Mouse (Mus musculus) heart, postnatal 14 days (tissue): ENCODE measurements around the gene Sgcg. TPM values are rescaled to one million over a fixed set of nuclear protein-coding genes. Genes with fewer than 3 reads are reported as not detected.

Experiments used
- DNase-seq, 2 experiments: peaks; one replicate each; pipeline ENCODE4 v3.0.0; 2021 to 2022
- intact Hi-C: fragments of 180-260 bp; cut with DNase I; formaldehyde crosslinking; loops from one replicate; pipeline ENCODE4 v1.15.1; 2025
- long read RNA-seq, 2 experiments: library from polyadenylated mRNA; stranded (forward); transcript quantifications; one replicate each; pipeline ENCODE4 v2.0.0; 2021
- total RNA-seq, 2 experiments: library from RNA; stranded (reverse); gene quantifications; 2 replicates each; pipeline ENCODE4 v1.2.3; 2021

The Sgcg gene
- total RNA-seq = 100 to 1,000 TPM; 199 to 202 TPM
- long read RNA-seq, experiment 1, transcript Sgcg-201 (8 exons, 3,515 nt) = major isoform, 388 of 440 reads
- long read RNA-seq, experiment 1, partial matches to known transcripts = 27 of 440 reads
- long read RNA-seq, experiment 1, other reads (novel, unspliced or antisense) = 25 of 440 reads
- long read RNA-seq, experiment 2, transcript Sgcg-201 (8 exons, 3,515 nt) = major isoform, 289 of 342 reads
- long read RNA-seq, experiment 2, partial matches to known transcripts = 25 of 342 reads
- long read RNA-seq, experiment 2, other reads (novel, unspliced or antisense) = 28 of 342 reads

DNA sequence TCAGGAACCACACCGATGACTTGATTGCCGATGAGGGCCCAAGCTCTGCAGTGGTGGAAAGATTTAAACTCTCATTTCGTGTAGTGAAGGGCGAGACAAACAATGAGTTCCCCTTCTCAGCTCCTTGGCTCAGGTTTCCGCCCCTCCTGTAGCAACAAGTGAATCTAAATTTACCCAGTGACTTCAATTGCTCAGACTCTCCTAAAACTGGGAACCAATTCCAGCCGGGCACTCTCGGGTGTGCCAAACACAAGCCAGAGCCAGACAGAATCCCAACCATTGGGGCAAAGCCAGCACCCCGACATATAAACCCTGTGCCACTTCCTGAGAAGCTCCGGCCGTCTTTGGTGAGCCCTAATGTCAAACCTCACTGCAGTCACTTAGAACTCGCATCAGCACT is at the start of gene Sgcg:
Sgcg (minus strand) TSS at position 139 of the 400 bp plus-strand sequence.
- intact Hi-C loops = no loop called here
- DNase-seq = peak; percentile 50 to 71

DNA sequence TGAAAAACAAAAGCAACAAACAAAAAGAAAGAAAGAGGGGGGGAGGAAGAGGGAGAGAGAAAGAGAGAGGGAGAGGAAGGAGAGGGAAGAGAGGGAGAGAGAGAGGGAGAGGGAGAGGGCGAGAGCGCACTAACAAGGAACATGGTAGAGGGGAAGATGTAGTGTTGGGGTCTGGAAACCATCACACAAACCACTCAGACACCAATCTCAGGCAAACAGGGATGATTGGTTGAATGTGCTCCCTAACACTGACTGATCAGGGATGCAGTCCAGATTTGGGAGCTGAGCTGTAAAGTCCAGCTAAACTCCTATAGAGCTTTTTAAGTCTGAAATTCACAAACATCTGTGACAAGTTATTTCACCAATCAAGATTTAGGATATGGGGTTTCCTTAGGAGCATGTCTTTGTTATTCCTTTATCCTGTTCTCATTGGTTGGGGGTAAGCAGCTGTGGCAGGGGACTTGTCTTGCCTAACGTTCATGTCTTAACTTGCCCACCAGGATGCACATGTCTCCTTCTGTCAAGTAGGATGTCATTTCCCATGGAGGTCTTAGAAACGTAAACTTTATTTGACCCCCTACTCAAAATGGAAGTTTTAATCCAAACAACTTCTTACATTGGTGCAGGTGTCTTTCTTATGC is 45.8 kb upstream of the Sgcg start:
- DNase-seq = no peak

GRCm38 (mm10) chr14:61302428-61302827 is 44.1 kb upstream of the Sgcg start:
- DNase-seq = no peak

More for the DNA sequence above, 45.8 kb upstream of the Sgcg start:
- intact Hi-C loops = no loop called here

GRCm38 (mm10) chr14:61301323-61301722 is 43.0 kb upstream of the Sgcg start:
- DNase-seq = no peak
- intact Hi-C loops = no loop called here

More at GRCm38 (mm10) chr14:61302428-61302827, 44.1 kb upstream of the Sgcg start:
- intact Hi-C loops = no loop called here

- no peak for DNase-seq
- intact Hi-C loops = loop anchor here (10.0 kb wide), 1 partner anchor 185 kb away; no protein-coding TSS in a partner anchor
Measured at GRCm38 (mm10) chr14:61299810-61300209, 41.5 kb upstream of the Sgcg start.

- peak; percentile 35 to 71 for DNase-seq
- intact Hi-C loops = loop anchor here (1.0 to 10.0 kb wide), 3 partner anchors 52 to 496 kb away; no protein-coding TSS in a partner anchor
Measured at GRCm38 (mm10) chr14:61294738-61295079, 36.4 kb upstream of the Sgcg start.

- intact Hi-C loops = loop anchor here (1.0 to 10.0 kb wide), 3 partner anchors 52 to 495 kb away; no protein-coding TSS in a partner anchor
- DNase-seq = peak; percentile 60 to 79
Measured at GRCm38 (mm10) chr14:61293884-61294737, 35.8 kb upstream of the Sgcg start.

DNA sequence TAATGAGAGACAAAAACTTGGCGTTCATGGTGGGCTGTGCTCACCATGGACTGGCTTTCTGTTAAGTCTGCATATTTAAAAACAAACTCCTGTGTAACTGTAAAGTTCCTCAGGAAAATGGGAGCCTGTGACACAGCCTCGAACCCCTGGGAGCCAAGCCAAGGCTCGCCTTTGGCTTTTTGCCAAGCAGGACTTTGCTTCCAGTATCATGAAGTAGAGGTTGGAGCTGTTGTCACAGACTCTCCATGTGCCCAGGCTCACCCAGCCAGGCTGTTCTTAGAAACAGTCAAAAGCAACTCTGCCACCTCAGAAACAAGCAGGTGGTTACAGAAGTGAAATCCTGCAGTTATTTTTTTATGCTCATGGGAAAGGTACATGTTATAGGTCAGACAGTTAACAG is 32.4 kb upstream of the Sgcg start:
- intact Hi-C loops = loop anchor here (10.0 kb wide), 1 partner anchor 176 kb away; no protein-coding TSS in a partner anchor
- peak; percentile 13 to 27 for DNase-seq

DNA sequence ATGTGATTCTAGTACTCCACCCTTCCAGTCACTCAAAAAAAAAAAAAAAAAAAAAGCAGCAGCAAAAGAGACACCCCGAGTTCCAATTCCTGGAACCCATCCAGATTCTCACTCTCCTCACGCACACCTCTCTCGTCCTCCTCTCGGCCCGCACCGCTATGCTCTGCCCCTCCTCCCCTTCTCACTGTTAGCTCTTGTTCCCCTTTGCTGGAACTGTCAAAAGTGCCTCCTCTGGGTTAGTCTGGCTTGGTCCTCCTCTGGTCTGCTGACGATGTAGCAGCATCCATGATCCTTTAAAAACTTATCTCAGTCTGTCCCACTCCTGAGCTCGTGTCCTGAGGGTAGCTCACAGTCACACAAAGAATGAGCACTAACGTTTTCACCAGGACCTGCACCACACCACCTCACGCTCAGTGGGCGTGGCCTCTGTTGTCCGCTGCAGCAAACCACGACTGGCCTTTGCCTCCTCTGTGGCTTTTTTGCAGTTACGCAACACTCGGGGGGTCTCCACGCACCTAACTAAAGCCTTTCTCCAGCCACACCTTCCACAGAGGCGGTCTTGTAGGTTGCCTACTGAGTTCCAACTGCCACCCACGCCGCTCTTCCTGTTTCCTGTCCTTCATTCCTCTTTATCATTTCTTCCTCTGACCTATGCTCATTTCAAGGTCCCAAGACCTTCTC is 30.5 kb upstream of the Sgcg start:
- intact Hi-C loops = no loop called here
- no peak for DNase-seq

GRCm38 (mm10) chr14:61278676-61279300 is 20.5 kb upstream of the Sgcg start:
- no peak for DNase-seq
- intact Hi-C loops = no loop called here

DNA sequence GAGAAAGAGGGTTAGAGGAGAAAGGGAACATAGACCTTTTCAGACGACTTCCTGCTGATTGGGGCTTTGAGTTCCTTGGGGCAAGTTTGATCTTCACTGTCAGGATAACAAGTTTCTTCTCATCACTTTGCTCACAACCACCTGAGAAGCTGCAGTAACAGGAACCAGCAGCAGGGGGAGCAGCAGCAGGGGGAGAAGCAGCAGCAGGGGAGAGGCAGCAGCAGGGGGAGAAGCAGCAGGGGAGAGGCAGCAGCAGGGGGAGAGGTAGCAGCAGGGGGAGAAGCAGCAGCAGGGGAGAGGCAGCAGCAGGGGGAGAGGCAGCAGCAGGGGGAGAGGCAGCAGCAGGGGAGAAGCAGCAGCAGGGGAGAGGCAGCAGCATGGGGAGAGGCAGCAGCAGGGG is 19.0 kb upstream of the Sgcg start:
- DNase-seq = peak; percentile 41 to 70
- intact Hi-C loops = no loop called here

- no peak for DNase-seq
- intact Hi-C loops = no loop called here
Measured at GRCm38 (mm10) chr14:61274414-61275198, 16.3 kb upstream of the Sgcg start.

- peak; percentile 28 to 69 for DNase-seq
Measured at GRCm38 (mm10) chr14:61267908-61268475, 9.7 kb upstream of the Sgcg start.

GRCm38 (mm10) chr14:61259084-61259483 is 794 bp upstream of the Sgcg start:
- no peak for DNase-seq
- intact Hi-C loops = no loop called here

More at GRCm38 (mm10) chr14:61267908-61268475, 9.7 kb upstream of the Sgcg start:
- intact Hi-C loops = no loop called here

DNA sequence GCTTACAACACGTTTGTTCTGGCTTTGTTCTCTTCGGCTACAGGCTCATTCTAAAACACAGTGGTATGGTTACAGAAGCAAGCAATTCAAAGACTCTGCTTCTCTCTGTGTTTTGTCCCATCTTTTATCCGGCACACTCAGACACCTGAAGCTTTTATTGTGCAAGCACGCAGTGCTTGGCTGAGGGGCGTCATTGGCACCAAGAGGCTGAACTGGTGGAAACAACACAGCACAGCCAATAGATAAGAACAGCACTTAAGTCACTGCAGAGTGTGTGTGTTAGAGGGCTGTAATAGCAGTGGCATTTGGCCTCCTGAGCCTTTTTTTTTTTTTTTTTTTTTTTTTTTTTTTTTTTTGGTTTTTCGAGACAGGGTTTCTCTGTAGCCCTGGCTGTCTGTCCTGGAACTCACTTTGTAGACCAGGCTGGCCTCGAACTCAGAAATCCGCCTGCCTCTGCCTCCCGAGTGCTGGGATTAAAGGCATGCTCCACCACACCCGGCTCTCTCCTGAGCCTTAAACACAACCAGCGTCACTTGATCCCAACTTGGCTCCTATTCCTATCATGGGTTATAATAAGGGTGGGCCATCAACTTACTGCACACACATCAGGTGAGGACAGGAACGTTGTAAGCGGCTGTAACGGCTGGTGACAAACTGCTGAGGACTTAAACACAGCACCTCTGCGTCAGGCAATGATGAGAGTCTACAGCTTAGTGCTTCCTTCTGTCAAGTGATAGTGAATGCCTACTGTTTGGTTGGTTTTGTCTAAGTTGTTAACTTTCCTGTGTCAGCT is 5.5 kb downstream of the Sgcg start:
- DNase-seq = peak; percentile 26 to 40

DNA sequence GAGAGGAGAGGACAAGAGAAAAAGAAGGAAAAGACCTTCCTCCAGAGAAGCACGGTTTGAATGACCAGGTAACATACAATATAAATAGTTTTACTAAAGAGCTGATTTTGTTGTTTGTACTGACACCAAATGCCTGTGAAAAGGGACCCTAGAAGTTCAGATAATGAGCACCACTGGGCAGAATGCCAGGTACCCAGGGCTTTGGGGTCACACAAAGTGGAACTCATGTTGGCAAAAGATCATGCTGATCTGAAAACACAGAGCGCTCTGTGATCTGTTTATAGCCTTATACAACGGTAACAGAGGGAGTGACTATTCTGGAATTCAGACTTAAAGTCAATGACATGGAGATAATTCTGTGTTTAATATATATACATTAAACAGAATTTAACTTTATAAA is 11.8 kb downstream of the Sgcg start:
- peak; percentile 27 to 36 for DNase-seq
- intact Hi-C loops = no loop called here

More for the DNA sequence above, 5.5 kb downstream of the Sgcg start:
- intact Hi-C loops = no loop called here

GRCm38 (mm10) chr14:61242611-61243010 is 15.7 kb downstream of the Sgcg start:
- intact Hi-C loops = loop anchor here (1.0 kb wide), 1 partner anchor 52 kb away; no protein-coding TSS in a partner anchor

DNA sequence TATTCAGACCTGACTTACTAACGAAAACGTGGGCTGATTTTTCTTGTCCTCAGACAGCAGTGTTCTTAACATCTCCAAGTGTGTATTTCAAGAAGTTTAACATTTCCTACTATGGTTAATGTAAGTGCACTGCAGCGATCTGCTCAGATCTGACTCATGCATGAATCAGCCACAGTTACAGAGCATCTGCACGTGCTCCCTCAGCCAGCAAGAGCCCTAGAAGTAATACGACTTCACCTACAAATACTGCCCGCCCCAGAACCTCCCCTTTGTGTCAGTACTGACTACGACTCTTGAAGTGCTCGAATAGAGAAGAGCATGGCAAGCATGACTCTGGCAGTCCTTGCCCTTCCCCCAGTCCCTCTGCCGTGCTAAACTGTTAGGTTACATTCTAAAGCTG is 19.5 kb downstream of the Sgcg start:
- intact Hi-C loops = no loop called here
- DNase-seq = no peak

More at GRCm38 (mm10) chr14:61242611-61243010, 15.7 kb downstream of the Sgcg start:
- peak in 1 of 2 experiments; percentile 41 for DNase-seq
